Mouse (Mus musculus): ENCODE data around the gene 4930432M17Rik. TPM values are rescaled to one million over a fixed set of nuclear protein-coding genes. Genes with fewer than 3 reads are reported as not detected.

The 4930432M17Rik gene
- polyA plus RNA-seq, 1 experiment from 2014 or later: not detected

- Histone ChIP-seq H3K27ac (ENCODE audit: low read depth, low read length) (no peak overlapping the region), H3K4me2 (ENCODE audit: low read length) (no peak overlapping the region), H3K27me3 (replicated peaks; ENCODE audit: control insufficient read depth, insufficient read depth, low read length) (no peaks in the 10 kb centered on the region), H3K9me3 (ENCODE audit: control insufficient read depth, low read length) (no peaks in the 10 kb centered on the region), H3K9ac (ENCODE audit: low read depth, low read length) (no peak overlapping the region), H3K4me3 (ENCODE audit: low read length) (no peak overlapping the region), H3K4me1 (ENCODE audit: control insufficient read depth, insufficient read depth, low read depth, low read length) (peaks cover 22% of the 10 kb centered on the region), H3K36me3 (ENCODE audit: control insufficient read depth, insufficient read depth, low read length) (no peaks in the 10 kb centered on the region)
- ATAC-seq: no peak
- WGBS: 75% methylated on average over 4 of the region's 4 CpGs
Measured at GRCm38 (mm10) chr3:121699401-121699800, 28.8 kb downstream of the 4930432M17Rik start.

GRCm38 (mm10) chr3:121699849-121700248, 29.3 kb downstream of the 4930432M17Rik start:
- no peak overlapping the region for H3K4me3 ChIP-seq (ENCODE audit: low read length)
- no peaks in the 10 kb centered on the region for H3K36me3 ChIP-seq (ENCODE audit: control insufficient read depth, insufficient read depth, low read length)
- peak overlapping the region; percentile 86 for H3K27ac ChIP-seq (ENCODE audit: low read depth, low read length)
- 40% methylated on average over 4 of the region's 4 CpGs for WGBS
- no peaks in the 10 kb centered on the region for H3K9me3 ChIP-seq (ENCODE audit: control insufficient read depth, low read length)
- no peaks in the 10 kb centered on the region for H3K27me3 ChIP-seq (replicated peaks; ENCODE audit: control insufficient read depth, insufficient read depth, low read length)
- H3K4me2 ChIP-seq (ENCODE audit: low read length): peak overlapping the region; percentile 13; the same call in 1 of the 2 replicates
- peaks cover 22% of the 10 kb centered on the region for H3K4me1 ChIP-seq (ENCODE audit: control insufficient read depth, insufficient read depth, low read depth, low read length)
- peak; percentile 28 for ATAC-seq
- H3K9ac ChIP-seq (ENCODE audit: low read depth, low read length): no peak overlapping the region

- Histone ChIP-seq H3K9ac (ENCODE audit: low read depth, low read length) (0 out of 2 replicates have a peak overlapping the region, but pooled peaks have one; percentile 21), H3K4me2 (ENCODE audit: low read length) (peak overlapping the region; percentile 47), H3K36me3 (ENCODE audit: control insufficient read depth, insufficient read depth, low read length) (no peaks in the 10 kb centered on the region), H3K9me3 (ENCODE audit: control insufficient read depth, low read length) (no peaks in the 10 kb centered on the region), H3K4me1 (ENCODE audit: control insufficient read depth, insufficient read depth, low read depth, low read length) (peaks cover 22% of the 10 kb centered on the region), H3K4me3 (ENCODE audit: low read length) (peak overlapping the region; percentile 6; the same call in 1 of the 2 replicates), H3K27ac (ENCODE audit: low read depth, low read length) (peak overlapping the region; percentile 86), H3K27me3 (replicated peaks; ENCODE audit: control insufficient read depth, insufficient read depth, low read length) (no peaks in the 10 kb centered on the region)
- peak; percentile 92 for ATAC-seq
- 9% methylated on average over 8 of the region's 8 CpGs for WGBS
Measured at GRCm38 (mm10) chr3:121700364-121700952, 29.9 kb downstream of the 4930432M17Rik start.

GRCm38 (mm10) chr3:121703155-121703879, 32.8 kb downstream of the 4930432M17Rik start:
- no peak overlapping the region for H3K4me3 ChIP-seq (ENCODE audit: low read length)
- no peaks in the 10 kb centered on the region for H3K27me3 ChIP-seq (replicated peaks; ENCODE audit: control insufficient read depth, insufficient read depth, low read length)
- no peaks in the 10 kb centered on the region for H3K36me3 ChIP-seq (ENCODE audit: control insufficient read depth, insufficient read depth, low read length)
- H3K4me2 ChIP-seq (ENCODE audit: low read length): no peak overlapping the region
- 90% methylated on average over 7 of the region's 7 CpGs for whole genome bisulfite sequencing
- no peaks in the 10 kb centered on the region for H3K9me3 ChIP-seq (ENCODE audit: control insufficient read depth, low read length)
- peaks cover 25% of the 10 kb centered on the region for H3K4me1 ChIP-seq (ENCODE audit: control insufficient read depth, insufficient read depth, low read depth, low read length)
- ATAC-seq: no peak
- H3K9ac ChIP-seq (ENCODE audit: low read depth, low read length): no peak overlapping the region
- H3K27ac ChIP-seq (ENCODE audit: low read depth, low read length): no peak overlapping the region

- Histone ChIP-seq H3K4me3 (ENCODE audit: low read length) (no peak overlapping the region), H3K4me1 (ENCODE audit: control insufficient read depth, insufficient read depth, low read depth, low read length) (peaks cover 25% of the 10 kb centered on the region), H3K27me3 (replicated peaks; ENCODE audit: control insufficient read depth, insufficient read depth, low read length) (no peaks in the 10 kb centered on the region), H3K9me3 (ENCODE audit: control insufficient read depth, low read length) (no peaks in the 10 kb centered on the region), H3K4me2 (ENCODE audit: low read length) (no peak overlapping the region), H3K9ac (ENCODE audit: low read depth, low read length) (no peak overlapping the region), H3K36me3 (ENCODE audit: control insufficient read depth, insufficient read depth, low read length) (no peaks in the 10 kb centered on the region), H3K27ac (ENCODE audit: low read depth, low read length) (no peak overlapping the region)
- WGBS: 54% methylated on average over 3 of the region's 3 CpGs
- ATAC-seq: no peak
Measured at GRCm38 (mm10) chr3:121703880-121704243, 33.3 kb downstream of the 4930432M17Rik start.

- H3K36me3 ChIP-seq (ENCODE audit: control insufficient read depth, insufficient read depth, low read length): no peaks in the 10 kb centered on the region
- H3K27ac ChIP-seq (ENCODE audit: low read depth, low read length): no peak overlapping the region
- peaks cover 10% of the 10 kb centered on the region for H3K4me1 ChIP-seq (ENCODE audit: control insufficient read depth, insufficient read depth, low read depth, low read length)
- ATAC-seq: no peak
- H3K9me3 ChIP-seq (ENCODE audit: control insufficient read depth, low read length): no peaks in the 10 kb centered on the region
- H3K27me3 ChIP-seq (replicated peaks; ENCODE audit: control insufficient read depth, insufficient read depth, low read length): no peaks in the 10 kb centered on the region
- no peak overlapping the region for H3K4me2 ChIP-seq (ENCODE audit: low read length)
- no peak overlapping the region for H3K4me3 ChIP-seq (ENCODE audit: low read length)
- 56% methylated on average over 5 of the region's 5 CpGs for WGBS
- no peak overlapping the region for H3K9ac ChIP-seq (ENCODE audit: low read depth, low read length)
Measured at GRCm38 (mm10) chr3:121706087-121706486, 35.5 kb downstream of the 4930432M17Rik start.

- Histone ChIP-seq H3K4me1 (ENCODE audit: control insufficient read depth, insufficient read depth, low read depth, low read length) (peaks cover 3% of the 10 kb centered on the region; the same call in 1 of the 2 replicates), H3K9me3 (ENCODE audit: control insufficient read depth, low read length) (no peaks in the 10 kb centered on the region), H3K4me3 (ENCODE audit: low read length) (no peak overlapping the region), H3K27ac (ENCODE audit: low read depth, low read length) (no peak overlapping the region), H3K4me2 (ENCODE audit: low read length) (no peak overlapping the region), H3K36me3 (ENCODE audit: control insufficient read depth, insufficient read depth, low read length) (no peaks in the 10 kb centered on the region), H3K9ac (ENCODE audit: low read depth, low read length) (no peak overlapping the region), H3K27me3 (replicated peaks; ENCODE audit: control insufficient read depth, insufficient read depth, low read length) (no peaks in the 10 kb centered on the region)
- 79% methylated on average over 4 of the region's 4 CpGs for WGBS
- ATAC-seq: no peak
Measured at GRCm38 (mm10) chr3:121707106-121707505, 36.5 kb downstream of the 4930432M17Rik start.

- Histone ChIP-seq H3K27ac (ENCODE audit: low read depth, low read length) (no peak overlapping the region), H3K9me3 (ENCODE audit: control insufficient read depth, low read length) (no peaks in the 10 kb centered on the region), H3K4me3 (ENCODE audit: low read length) (no peak overlapping the region), H3K4me2 (ENCODE audit: low read length) (no peak overlapping the region), H3K4me1 (ENCODE audit: control insufficient read depth, insufficient read depth, low read depth, low read length) (peaks cover 3% of the 10 kb centered on the region; the same call in 1 of the 2 replicates), H3K36me3 (ENCODE audit: control insufficient read depth, insufficient read depth, low read length) (no peaks in the 10 kb centered on the region), H3K27me3 (replicated peaks; ENCODE audit: control insufficient read depth, insufficient read depth, low read length) (no peaks in the 10 kb centered on the region), H3K9ac (ENCODE audit: low read depth, low read length) (no peak overlapping the region)
- 91% methylated on average over 7 of the region's 7 CpGs for WGBS
- no peak for ATAC-seq
Measured at GRCm38 (mm10) chr3:121710894-121711531, 40.5 kb downstream of the 4930432M17Rik start.

GRCm38 (mm10) chr3:121712222-121712621, 41.7 kb downstream of the 4930432M17Rik start:
- no peak overlapping the region for H3K27ac ChIP-seq (ENCODE audit: low read depth, low read length)
- no peaks in the 10 kb centered on the region for H3K9me3 ChIP-seq (ENCODE audit: control insufficient read depth, low read length)
- no peaks in the 10 kb centered on the region for H3K27me3 ChIP-seq (replicated peaks; ENCODE audit: control insufficient read depth, insufficient read depth, low read length)
- H3K4me2 ChIP-seq (ENCODE audit: low read length): no peak overlapping the region
- no peaks in the 10 kb centered on the region for H3K4me1 ChIP-seq (ENCODE audit: control insufficient read depth, insufficient read depth, low read depth, low read length)
- H3K4me3 ChIP-seq (ENCODE audit: low read length): no peak overlapping the region
- WGBS: 77% methylated on average over 4 of the region's 4 CpGs
- H3K9ac ChIP-seq (ENCODE audit: low read depth, low read length): no peak overlapping the region
- ATAC-seq: no peak
- no peaks in the 10 kb centered on the region for H3K36me3 ChIP-seq (ENCODE audit: control insufficient read depth, insufficient read depth, low read length)

All from hindbrain, embryonic 16.5 days (tissue).